Mouse (Mus musculus) hindbrain, embryonic 14.5 days (tissue): ENCODE data around the gene Tent4b. TPM values are rescaled to one million over a fixed set of nuclear protein-coding genes. Genes with fewer than 3 reads are reported as not detected.

ENCODE experiments used
- ATAC-seq: fragments of 200-750 bp; cut with Nextera tagmentation; 2 replicates; pipeline ENCODE4 v1.8.0; 2017; ENCODE audit warnings: moderate number of reproducible peaks, mild to moderate bottlenecking, moderate TSS enrichment, moderate library complexity; ENCODE audit not compliant: low FRiP score
- DNase-seq: peaks from one replicate; pipeline ENCODE4 v3.0.0-alpha.2; 2015; ENCODE audit warnings: low spot score
- H3K27ac ChIP-seq: fragments of 300-500 bp; sonication (generic); 2 replicates; pipeline ENCODE4 v1.5.1; 2014; ENCODE audit warnings: mild to moderate bottlenecking, moderate library complexity
- H3K27me3 ChIP-seq: fragments of 300-500 bp; sonication (generic); 2 replicates; pipeline ENCODE4 v1.6.1; 2014; ENCODE audit warnings: mild to moderate bottlenecking, low read length, mixed read lengths; ENCODE audit not compliant: control insufficient read depth, insufficient read depth
- H3K36me3 ChIP-seq: fragments of 300-500 bp; sonication (generic); replicated peaks from 2 replicates; pipeline ENCODE4 v1.6.1; 2014; ENCODE audit not compliant: control insufficient read depth, insufficient read depth
- H3K4me1 ChIP-seq: fragments of 300-500 bp; sonication (generic); replicated peaks from 2 replicates; pipeline ENCODE4 v1.6.1; 2014; ENCODE audit warnings: antibody characterized with exemption, low read length, mixed read lengths; ENCODE audit not compliant: control insufficient read depth, insufficient read depth
- H3K4me2 ChIP-seq: fragments of 300-500 bp; sonication (generic); replicated peaks from 2 replicates; pipeline ENCODE4 v1.6.1; 2014; ENCODE audit warnings: mild to moderate bottlenecking, moderate library complexity
- H3K4me3 ChIP-seq: fragments of 300-500 bp; sonication (generic); replicated peaks from 2 replicates; pipeline ENCODE4 v1.5.1; 2014; ENCODE audit warnings: mild to moderate bottlenecking, low read length
- H3K9ac ChIP-seq: fragments of 300-500 bp; sonication (generic); 2 replicates; pipeline ENCODE4 v1.6.1; 2014
- H3K9me3 ChIP-seq: fragments of 300-500 bp; sonication (generic); 2 replicates; pipeline ENCODE4 v1.6.1; 2016; ENCODE audit warnings: low read length; ENCODE audit not compliant: control insufficient read depth
- WGBS: fragments of 180-500 bp; shearing (Covaris S2); extraction: QIAGEN DNeasy Blood & Tissue Kit; methylation state at CpG from one replicate; pipeline ENCODE4 v1.1.7; 2014; 5-methylcytosine and 5-hydroxymethylcytosine counted together
- polyA plus RNA-seq: library from polyadenylated mRNA; unstranded; fragments of >200 nt; fragmentation: Nextera tagmentation; extraction: Ambion mirVana; gene quantifications from 2 replicates; pipeline ENCODE4 v1.2.1, GENCODE M21; 2014

Gene Tent4b
- 17.1 and 18.7 TPM in 2 replicates for polyA plus RNA-seq

- H3K9ac ChIP-seq = peak within 1 kb of the TSS; percentile 85
- H3K4me3 ChIP-seq = peak within 1 kb of the TSS; percentile 97
- WGBS = under 1% methylated on average over 67 of the region's 97 CpGs
- H3K27me3 ChIP-seq = no peaks in the 10 kb centered on the region
- ATAC-seq (peak; percentile 95), DNase-seq (peak; percentile 93)
- H3K4me1 ChIP-seq = peaks cover 25% of the 10 kb centered on the region
- no peaks in the 10 kb centered on the region for H3K36me3 ChIP-seq
- peak within 1 kb of the TSS; percentile 97 for H3K27ac ChIP-seq
- H3K9me3 ChIP-seq = no peaks in the 10 kb centered on the region
- peak within 1 kb of the TSS; percentile 92 for H3K4me2 ChIP-seq
These were observed at the start of gene Tent4b for GRCm38 (mm10) chr8:88198945-88199571. Gene Tent4b, plus strand, starts transcription at chr8:88199213.

GRCm38 (mm10) chr8:88150910-88151371 is 48.1 kb upstream of the Tent4b start:
- Histone ChIP-seq H3K36me3 (peaks cover 79% of the 10 kb centered on the region), H3K9me3 (no peaks in the 10 kb centered on the region), H3K27ac (no peak overlapping the region), H3K4me2 (no peak overlapping the region), H3K4me3 (no peak overlapping the region), H3K4me1 (no peaks in the 10 kb centered on the region), H3K9ac (no peak overlapping the region), H3K27me3 (no peaks in the 10 kb centered on the region)
- no peak for DNase-seq
- 96% methylated on average over 6 of the region's 6 CpGs for WGBS
- no peak for ATAC-seq

GRCm38 (mm10) chr8:88160237-88160995 is 38.6 kb upstream of the Tent4b start:
- no peak overlapping the region for H3K27ac ChIP-seq
- H3K4me2 ChIP-seq = no peak overlapping the region
- H3K27me3 ChIP-seq = no peaks in the 10 kb centered on the region
- ATAC-seq = no peak
- WGBS = 94% methylated on average over 9 of the region's 10 CpGs
- no peak for DNase-seq
- peaks cover 98% of the 10 kb centered on the region for H3K36me3 ChIP-seq
- no peaks in the 10 kb centered on the region for H3K9me3 ChIP-seq
- H3K4me1 ChIP-seq = no peaks in the 10 kb centered on the region
- no peak overlapping the region for H3K4me3 ChIP-seq
- no peak overlapping the region for H3K9ac ChIP-seq

GRCm38 (mm10) chr8:88161439-88161838 is 37.6 kb upstream of the Tent4b start:
- H3K9ac ChIP-seq = no peak overlapping the region
- H3K9me3 ChIP-seq = no peaks in the 10 kb centered on the region
- peak; percentile 72 for DNase-seq
- H3K4me3 ChIP-seq = no peak overlapping the region
- ATAC-seq = no peak
- H3K4me2 ChIP-seq = no peak overlapping the region
- WGBS = 75% methylated on average over 5 of the region's 5 CpGs
- H3K27me3 ChIP-seq = no peaks in the 10 kb centered on the region
- H3K27ac ChIP-seq = no peak overlapping the region
- H3K4me1 ChIP-seq = no peaks in the 10 kb centered on the region
- H3K36me3 ChIP-seq = peaks cover 98% of the 10 kb centered on the region

GRCm38 (mm10) chr8:88175264-88175663 is 23.7 kb upstream of the Tent4b start:
- Histone ChIP-seq H3K4me2 (no peak overlapping the region), H3K4me3 (no peak overlapping the region), H3K27ac (no peak overlapping the region), H3K36me3 (peaks cover 36% of the 10 kb centered on the region), H3K9me3 (no peaks in the 10 kb centered on the region), H3K27me3 (no peaks in the 10 kb centered on the region), H3K4me1 (no peaks in the 10 kb centered on the region), H3K9ac (no peak overlapping the region)
- 93% methylated on average over 7 of the region's 7 CpGs for WGBS
- ATAC-seq (no peak), DNase-seq (no peak)

GRCm38 (mm10) chr8:88177291-88177690 is 21.7 kb upstream of the Tent4b start:
- 90% methylated on average over 8 of the region's 8 CpGs for WGBS
- H3K27me3 ChIP-seq = no peaks in the 10 kb centered on the region
- H3K9me3 ChIP-seq = no peaks in the 10 kb centered on the region
- no peak overlapping the region for H3K9ac ChIP-seq
- no peaks in the 10 kb centered on the region for H3K4me1 ChIP-seq
- H3K4me2 ChIP-seq = no peak overlapping the region
- no peak overlapping the region for H3K4me3 ChIP-seq
- ATAC-seq = no peak
- H3K27ac ChIP-seq = no peak overlapping the region
- peaks cover 17% of the 10 kb centered on the region for H3K36me3 ChIP-seq
- DNase-seq = no peak

- WGBS = 88% methylated on average over 2 of the region's 2 CpGs
- H3K4me1 ChIP-seq = no peaks in the 10 kb centered on the region
- H3K9ac ChIP-seq = no peak overlapping the region
- DNase-seq (no peak), ATAC-seq (no peak)
- H3K36me3 ChIP-seq = no peaks in the 10 kb centered on the region
- no peaks in the 10 kb centered on the region for H3K27me3 ChIP-seq
- H3K4me2 ChIP-seq = no peak overlapping the region
- no peak overlapping the region for H3K27ac ChIP-seq
- H3K4me3 ChIP-seq = no peak overlapping the region
- no peaks in the 10 kb centered on the region for H3K9me3 ChIP-seq
These were observed 15.9 kb upstream of the Tent4b start for GRCm38 (mm10) chr8:88183121-88183520.

- WGBS = 92% methylated on average over 1 of the region's 1 CpGs
- no peak overlapping the region for H3K4me3 ChIP-seq
- no peaks in the 10 kb centered on the region for H3K9me3 ChIP-seq
- H3K27me3 ChIP-seq = no peaks in the 10 kb centered on the region
- ATAC-seq (no peak), DNase-seq (no peak)
- H3K27ac ChIP-seq = no peak overlapping the region
- no peaks in the 10 kb centered on the region for H3K4me1 ChIP-seq
- no peaks in the 10 kb centered on the region for H3K36me3 ChIP-seq
- H3K9ac ChIP-seq = no peak overlapping the region
- H3K4me2 ChIP-seq = no peak overlapping the region
These were observed 14.1 kb upstream of the Tent4b start for GRCm38 (mm10) chr8:88184914-88185313.

- Histone ChIP-seq H3K9ac (no peak overlapping the region), H3K27ac (no peak overlapping the region), H3K4me3 (no peak overlapping the region), H3K4me1 (no peaks in the 10 kb centered on the region), H3K27me3 (no peaks in the 10 kb centered on the region), H3K4me2 (no peak overlapping the region), H3K36me3 (no peaks in the 10 kb centered on the region), H3K9me3 (no peaks in the 10 kb centered on the region)
- WGBS = 83% methylated on average over 6 of the region's 6 CpGs
- ATAC-seq = no peak
- no peak for DNase-seq
These were observed 13.3 kb upstream of the Tent4b start for GRCm38 (mm10) chr8:88185716-88186115.
